Mouse (Mus musculus) mature B cell (primary cell): ENCODE data around the gene Zfp689.
"Not testable (repeated sequence)": the region's sequence is repeated elsewhere in the genome, so short reads cannot be mapped to it uniquely, and the experiment has no call there.

ENCODE experiments used
- in situ Hi-C: fragments of 300-500 bp; cut with MboI; formaldehyde crosslinking; loops from 2 replicates; pipeline ENCODE4 v1.14.3; 2019

The Zfp689 gene

GRCm38 (mm10) chr7:127470743-127471645 lies 22.0 kb upstream of the Zfp689 start:
- in situ Hi-C loops = no loop called here

GRCm38 (mm10) chr7:127470011-127470715 lies 21.2 kb upstream of the Zfp689 start:
- in situ Hi-C loops = no loop called here

- in situ Hi-C loops = no loop called here
Measured at GRCm38 (mm10) chr7:127466606-127467005, 17.6 kb upstream of the Zfp689 start.

- in situ Hi-C loops = not testable (repeated sequence)
Measured at GRCm38 (mm10) chr7:127465670-127466069, 16.7 kb upstream of the Zfp689 start.

- in situ Hi-C loops = no loop called here
Measured at GRCm38 (mm10) chr7:127465191-127465590, 16.2 kb upstream of the Zfp689 start.

GRCm38 (mm10) chr7:127459311-127459710 lies 10.4 kb upstream of the Zfp689 start, which contains the start of gene Prr14:
Gene Prr14 (plus strand): TSS chr7:127459611.
- in situ Hi-C loops = not testable (repeated sequence)

GRCm38 (mm10) chr7:127458371-127459122 lies 9.6 kb upstream of the Zfp689 start:
- in situ Hi-C loops = not testable (repeated sequence)

- in situ Hi-C loops = no loop called here
Measured at GRCm38 (mm10) chr7:127454905-127455304, 5.9 kb upstream of the Zfp689 start.

GRCm38 (mm10) chr7:127453056-127453455 lies 4.1 kb upstream of the Zfp689 start:
- in situ Hi-C loops = no loop called here

GRCm38 (mm10) chr7:127449966-127450365 lies 1.0 kb upstream of the Zfp689 start:
- in situ Hi-C loops = no loop called here

- in situ Hi-C loops = no loop called here
Measured at GRCm38 (mm10) chr7:127443976-127444375, 5.0 kb downstream of the Zfp689 start.

- in situ Hi-C loops = no loop called here
Measured at GRCm38 (mm10) chr7:127437724-127438123, 11.2 kb downstream of the Zfp689 start.

GRCm38 (mm10) chr7:127435206-127435605 lies 13.8 kb downstream of the Zfp689 start:
- in situ Hi-C loops = no loop called here

GRCm38 (mm10) chr7:127426354-127426753 lies 22.6 kb downstream of the Zfp689 start:
- in situ Hi-C loops = no loop called here

- in situ Hi-C loops = no loop called here
Measured at GRCm38 (mm10) chr7:127425911-127426310, 23.0 kb downstream of the Zfp689 start.

GRCm38 (mm10) chr7:127425291-127425690 lies 23.7 kb downstream of the Zfp689 start:
- in situ Hi-C loops = no loop called here

GRCm38 (mm10) chr7:127422247-127422646 lies 26.7 kb downstream of the Zfp689 start:
- in situ Hi-C loops = no loop called here

GRCm38 (mm10) chr7:127421388-127422191 lies 27.4 kb downstream of the Zfp689 start, which contains the start of gene Zfp688:
Gene Zfp688 (minus strand): TSS chr7:127422068.
- in situ Hi-C loops = no loop called here

GRCm38 (mm10) chr7:127411418-127411817 lies 37.5 kb downstream of the Zfp689 start:
- in situ Hi-C loops = no loop called here

GRCm38 (mm10) chr7:127406002-127406987 lies 42.7 kb downstream of the Zfp689 start, which contains the start of gene Zfp764:
Gene Zfp764 (minus strand): TSS chr7:127406822.
- in situ Hi-C loops = not testable (repeated sequence)
